In genomic region chr12:116763961-116764360, GRCm38 (mm10) we compare ENCODE assay signal across 31 mouse cellular contexts.
"Had no signal": no experiment of that assay in that cellular context is flagged by ENCODE, and none has a peak within 500 bp of the region (broad histone marks: within the 10 kb centered on the region; RNA-seq: fewer than 3 reads in every experiment).

No protein-coding gene starts in this region.

- H3K9ac ChIP-seq: limb, embryonic 12.5 days; limb, embryonic 13.5 days; limb, embryonic 15.5 days; liver, embryonic 12.5 days; liver, embryonic 13.5 days; liver, embryonic 14.5 days; liver, embryonic 15.5 days; liver, postnatal 0 days; lung, embryonic 14.5 days; lung, embryonic 15.5 days; midbrain, embryonic 12.5 days; midbrain, embryonic 13.5 days; midbrain, embryonic 15.5 days; neural tube, embryonic 12.5 days had no signal

- H3K27ac ChIP-seq: left cerebral cortex, adult 2 months; limb, embryonic 10.5 days; limb, embryonic 12.5 days; limb, embryonic 13.5 days; limb, embryonic 15.5 days; liver, embryonic 12.5 days; liver, embryonic 13.5 days; liver, embryonic 14.5 days; liver, embryonic 15.5 days; lung, embryonic 15.5 days; macrophage; midbrain, embryonic 10.5 days; midbrain, embryonic 12.5 days; midbrain, embryonic 13.5 days; midbrain, embryonic 15.5 days; neural tube, embryonic 12.5 days had no signal

- H3K27me3 ChIP-seq: limb, embryonic 12.5 days; limb, embryonic 13.5 days; limb, embryonic 15.5 days; liver, embryonic 12.5 days; liver, embryonic 13.5 days; liver, embryonic 15.5 days; lung, embryonic 15.5 days; megakaryocyte, embryonic 14.5 days; midbrain, embryonic 12.5 days; midbrain, embryonic 13.5 days; midbrain, embryonic 15.5 days; neural tube, embryonic 12.5 days had no signal

- H3K4me3 ChIP-seq: left cerebral cortex, adult 2 months; limb, embryonic 10.5 days; limb, embryonic 12.5 days; limb, embryonic 13.5 days; limb, embryonic 15.5 days; liver, embryonic 12.5 days; liver, embryonic 13.5 days; liver, embryonic 15.5 days; lung, embryonic 15.5 days; megakaryocyte, embryonic 14.5 days; midbrain, embryonic 10.5 days; midbrain, embryonic 12.5 days; midbrain, embryonic 13.5 days; midbrain, embryonic 15.5 days; myocyte; neural tube, embryonic 12.5 days had no signal

- H3K36me3 ChIP-seq: limb, embryonic 10.5 days; limb, embryonic 12.5 days; limb, embryonic 13.5 days; limb, embryonic 15.5 days; liver, embryonic 12.5 days; liver, embryonic 13.5 days; liver, embryonic 15.5 days; lung, embryonic 15.5 days; midbrain, embryonic 10.5 days; midbrain, embryonic 12.5 days; midbrain, embryonic 13.5 days; midbrain, embryonic 15.5 days; neural tube, embryonic 12.5 days had no signal

- DNase-seq: left cerebral cortex, postnatal 4 days; liver; liver, embryonic 13.5 days; liver, postnatal 0 days; lung, adult 18-20 months; lung, adult 2 months; lung, embryonic 14.5 days; lung, postnatal 10 days; lung, postnatal 14 days; lung, postnatal 36 days; lung, postnatal 4 days had no signal

- ATAC-seq: liver, embryonic 12.5 days; liver, postnatal 0 days; lung, postnatal 0 days; midbrain, embryonic 13.5 days; midbrain, embryonic 15.5 days; midbrain, embryonic 16.5 days had no signal

- H3K9me3 ChIP-seq: limb, embryonic 10.5 days; limb, embryonic 12.5 days; limb, embryonic 13.5 days; limb, embryonic 15.5 days; liver, embryonic 12.5 days; liver, embryonic 13.5 days; liver, embryonic 15.5 days; lung, embryonic 15.5 days; midbrain, embryonic 10.5 days; midbrain, embryonic 13.5 days; midbrain, embryonic 15.5 days; neural tube, embryonic 12.5 days had no signal

- H3K4me1 ChIP-seq: limb, embryonic 10.5 days; limb, embryonic 12.5 days; limb, embryonic 13.5 days; limb, embryonic 15.5 days; liver, embryonic 12.5 days; liver, embryonic 13.5 days; liver, embryonic 15.5 days; lung, embryonic 15.5 days; megakaryocyte, embryonic 14.5 days; midbrain, embryonic 10.5 days; midbrain, embryonic 12.5 days; midbrain, embryonic 15.5 days; neural tube, embryonic 12.5 days had no signal

- H3K4me2 ChIP-seq: limb, embryonic 12.5 days; limb, embryonic 13.5 days; limb, embryonic 15.5 days; liver, embryonic 11.5 days; liver, embryonic 12.5 days; liver, embryonic 13.5 days; liver, embryonic 15.5 days; lung, embryonic 14.5 days; lung, embryonic 15.5 days; midbrain, embryonic 12.5 days; midbrain, embryonic 13.5 days; midbrain, embryonic 15.5 days; neural tube, embryonic 12.5 days had no signal
